Comparison of ENCODE assay signal across 8 mouse cellular contexts in genomic region chr8:87835411-87835821, GRCm38 (mm10).
A peak's percentile ranks its signal among the peaks of the same experiment; 100 is the strongest.
DNase-seq lines count a peak whose midpoint lies in the region; ATAC-seq and TF ChIP-seq lines count a peak whose summit lies in the region.

No protein-coding gene starts in this region.

- no peak for TF ChIP-seq CTCF in lung, postnatal 0 days (IDR thresholded peaks at IDR 0.05)
- TF ChIP-seq CTCF in liver, postnatal 0 days (IDR thresholded peaks at IDR 0.05; ENCODE audit: low read depth) = no peak

- WGBS in lung, postnatal 0 days = 11% methylated on average over 11 of the region's 11 CpGs
- 15% methylated on average over 11 of the region's 11 CpGs for WGBS in heart, embryonic 16.5 days
- 6% methylated on average over 11 of the region's 11 CpGs for WGBS in limb, embryonic 14.5 days
- 20% methylated on average over 11 of the region's 11 CpGs for whole genome bisulfite sequencing in liver, postnatal 0 days (ENCODE audit: insufficient replicate concordance)

- H3K27ac ChIP-seq in lung, postnatal 0 days (ENCODE audit: low read length) = no peak overlapping the region
- H3K27ac ChIP-seq in heart, embryonic 16.5 days (ENCODE audit: low read length) = peak overlapping the region; percentile 67
- peak overlapping the region; percentile 63 for H3K27ac ChIP-seq in limb, embryonic 14.5 days (replicated peaks; ENCODE audit: low read depth, low read length)
- no peak overlapping the region for H3K27ac ChIP-seq in liver, postnatal 0 days (ENCODE audit: low read depth)

- H3K9me3 ChIP-seq in lung, postnatal 0 days (ENCODE audit: low read length) = no peaks in the 10 kb centered on the region
- H3K9me3 ChIP-seq in heart, embryonic 16.5 days (replicated peaks; ENCODE audit: control insufficient read depth, low read length) = no peaks in the 10 kb centered on the region
- no peaks in the 10 kb centered on the region for H3K9me3 ChIP-seq in limb, embryonic 14.5 days (ENCODE audit: control insufficient read depth, low read length)
- no peaks in the 10 kb centered on the region for H3K9me3 ChIP-seq in liver, postnatal 0 days (ENCODE audit: low read length)

- no peak for TF ChIP-seq POLR2A in limb, embryonic 14.5 days (IDR thresholded peaks at IDR 0.05; ENCODE audit: borderline replicate concordance, extremely low read depth, insufficient read depth, insufficient read length)

- peak; percentile 65 for DNase-seq in lung, postnatal 0 days (ENCODE audit: low spot score)
- no peak for DNase-seq in lung, postnatal 14 days
- peak; percentile 42 for DNase-seq in limb, embryonic 14.5 days (ENCODE audit: low spot score)
- peak; percentile 55 for DNase-seq in testis, postnatal 10 days (ENCODE audit: low spot score)
- DNase-seq in layer of hippocampus, adult 18-20 months (ENCODE audit: low spot score in 2 of 2) = no peak
- no peak for DNase-seq in liver, postnatal 0 days

- H3K4me1 ChIP-seq in lung, postnatal 0 days (ENCODE audit: insufficient read depth, low read depth, low read length) = 0 out of 2 replicates have a peak, but pooled peaks cover 9% of the 10 kb centered on the region
- peaks cover 50% of the 10 kb centered on the region for H3K4me1 ChIP-seq in heart, embryonic 16.5 days (ENCODE audit: control insufficient read depth, insufficient read depth, low read length)
- H3K4me1 ChIP-seq in limb, embryonic 14.5 days (ENCODE audit: control insufficient read depth, insufficient read depth, low read length) = peaks cover 82% of the 10 kb centered on the region
- H3K4me1 ChIP-seq in liver, postnatal 0 days (ENCODE audit: insufficient read depth) = no peaks in the 10 kb centered on the region

- no peaks in the 10 kb centered on the region for H3K27me3 ChIP-seq in lung, postnatal 0 days (replicated peaks; ENCODE audit: insufficient read depth, low read length)
- no peaks in the 10 kb centered on the region for H3K27me3 ChIP-seq in heart, embryonic 16.5 days (ENCODE audit: control insufficient read depth, insufficient read depth, low read length)
- H3K27me3 ChIP-seq in limb, embryonic 14.5 days (ENCODE audit: control insufficient read depth, insufficient read depth, low read length) = no peaks in the 10 kb centered on the region
- H3K27me3 ChIP-seq in liver, postnatal 0 days (ENCODE audit: insufficient read depth, low read length) = no peaks in the 10 kb centered on the region

- H3K4me2 ChIP-seq in lung, postnatal 0 days (replicated peaks; ENCODE audit: low read depth, low read length) = no peak overlapping the region
- peak overlapping the region; percentile 47 for H3K4me2 ChIP-seq in heart, embryonic 16.5 days (ENCODE audit: low read depth, low read length)
- H3K4me2 ChIP-seq in limb, embryonic 14.5 days (replicated peaks; ENCODE audit: low read depth, low read length, severe bottlenecking) = peak overlapping the region; percentile 6; the same call in 1 of the 2 replicates
- no peak overlapping the region for H3K4me2 ChIP-seq in liver, postnatal 0 days (ENCODE audit: low read depth, low read length)

- H3K9ac ChIP-seq in lung, postnatal 0 days (replicated peaks; ENCODE audit: low read depth) = no peak overlapping the region
- H3K9ac ChIP-seq in heart, embryonic 16.5 days (ENCODE audit: low read length) = no peak overlapping the region
- no peak overlapping the region for H3K9ac ChIP-seq in limb, embryonic 14.5 days (ENCODE audit: low read depth, low read length, severe bottlenecking)
- H3K9ac ChIP-seq in liver, postnatal 0 days (replicated peaks) = no peak overlapping the region

- no peak for TF ChIP-seq EP300 in lung, postnatal 0 days (IDR thresholded peaks at IDR 0.05)
- no peak for TF ChIP-seq EP300 in liver, postnatal 0 days (IDR thresholded peaks at IDR 0.05; ENCODE audit: low read depth)

- peak; percentile 17; the same call in 1 of the 2 replicates for ATAC-seq in lung, postnatal 0 days
- ATAC-seq in heart, embryonic 16.5 days (replicated peaks; ENCODE audit: extremely low read depth, insufficient read depth, low FRiP score) = peak; percentile 33
- no peak; the same call in 1 of the 2 replicates for ATAC-seq in limb, embryonic 14.5 days (ENCODE audit: low FRiP score, low read depth)
- no peak for ATAC-seq in megakaryocyte progenitor cell, adult 5-6 weeks (replicated peaks; ENCODE audit: poor library complexity)
- no peak for ATAC-seq in liver, postnatal 0 days

- no peaks in the 10 kb centered on the region for H3K36me3 ChIP-seq in lung, postnatal 0 days (ENCODE audit: insufficient read depth, low read length)
- H3K36me3 ChIP-seq in heart, embryonic 16.5 days (ENCODE audit: control insufficient read depth, insufficient read depth) = no peaks in the 10 kb centered on the region
- no peaks in the 10 kb centered on the region for H3K36me3 ChIP-seq in limb, embryonic 14.5 days (ENCODE audit: control insufficient read depth, insufficient read depth, low read length)
- H3K36me3 ChIP-seq in liver, postnatal 0 days (replicated peaks; ENCODE audit: insufficient read depth, low read length) = no peaks in the 10 kb centered on the region

- no peak overlapping the region for H3K4me3 ChIP-seq in lung, postnatal 0 days (ENCODE audit: low read depth, low read length)
- no peak overlapping the region for H3K4me3 ChIP-seq in heart, embryonic 16.5 days (ENCODE audit: low read length)
- H3K4me3 ChIP-seq in limb, embryonic 14.5 days (replicated peaks; ENCODE audit: low read length) = no peak overlapping the region
- H3K4me3 ChIP-seq in liver, postnatal 0 days (ENCODE audit: low read depth, low read length) = no peak overlapping the region

Comparison
In these comparisons a context has a peak if more than half of its experiments do, and no peak if none do; other contexts are left out.
1. DNase-seq: peak in lung, postnatal 0 days (single experiment), limb, embryonic 14.5 days (single experiment) and testis, postnatal 10 days (single experiment); none in lung, postnatal 14 days (single experiment), layer of hippocampus, adult 18-20 months (0 of 2) and liver, postnatal 0 days (single experiment).
2. ATAC-seq: peak in lung, postnatal 0 days (single experiment) and heart, embryonic 16.5 days (single experiment); none in limb, embryonic 14.5 days (single experiment), megakaryocyte progenitor cell, adult 5-6 weeks (single experiment) and liver, postnatal 0 days (single experiment).
3. H3K27ac ChIP-seq: peak in heart, embryonic 16.5 days (single experiment) and limb, embryonic 14.5 days (single experiment); none in lung, postnatal 0 days (single experiment) and liver, postnatal 0 days (single experiment).
4. H3K4me2 ChIP-seq: peak in heart, embryonic 16.5 days (single experiment) and limb, embryonic 14.5 days (single experiment); none in lung, postnatal 0 days (single experiment) and liver, postnatal 0 days (single experiment).